Mouse (Mus musculus): ENCODE data around the gene Nhlrc2.

DNA sequence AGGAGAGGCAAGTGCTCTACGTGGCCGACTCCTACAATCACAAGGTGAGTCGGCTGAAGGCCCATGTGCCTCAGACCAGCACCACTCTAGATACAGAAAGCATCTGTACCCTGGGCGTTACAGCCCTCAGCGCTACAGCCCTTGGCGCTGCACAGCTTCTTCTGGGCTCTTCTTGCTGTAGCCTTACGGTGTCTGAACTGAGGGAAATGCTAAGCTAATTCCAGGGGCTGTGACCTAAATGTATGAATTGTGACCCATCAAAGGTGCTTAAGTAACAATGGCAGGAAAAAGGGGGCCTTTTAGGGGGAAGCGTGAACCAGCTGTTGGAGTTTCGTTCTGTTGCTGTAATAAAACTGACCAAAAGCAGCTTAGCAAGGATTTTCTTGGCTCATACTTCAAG, 44.4 kb downstream of the Nhlrc2 start:
- no peak for TF ChIP-seq CTCF (IDR thresholded peaks at IDR 0.05; ENCODE audit: low read depth)
- TF ChIP-seq EP300 (IDR thresholded peaks at IDR 0.05; ENCODE audit: low read depth): no peak

Data from liver, postnatal 0 days (tissue).